Mouse (Mus musculus): ENCODE data around the gene Ankle1.

GRCm38 (mm10) chr8:71381971-71382961, 23.5 kb upstream of the Ankle1 start:
- TF ChIP-seq POLR2A (IDR thresholded peaks at IDR 0.05; ENCODE audit: low read depth, low read length) (no peak), CTCF (IDR thresholded peaks at IDR 0.05; ENCODE audit: borderline replicate concordance, insufficient read depth, low read length) (no peak)
